Mouse (Mus musculus) forelimb bud, embryonic 11.5 days (tissue): ENCODE data around the gene Acap1.
A peak's percentile ranks its signal among the peaks of the same experiment; 100 is the strongest.

Source experiments
- DNase-seq: peaks from one replicate; pipeline ENCODE4 v3.0.0-alpha.2; 2012; ENCODE audit warnings: low read depth, low spot score

Acap1 gene

DNA sequence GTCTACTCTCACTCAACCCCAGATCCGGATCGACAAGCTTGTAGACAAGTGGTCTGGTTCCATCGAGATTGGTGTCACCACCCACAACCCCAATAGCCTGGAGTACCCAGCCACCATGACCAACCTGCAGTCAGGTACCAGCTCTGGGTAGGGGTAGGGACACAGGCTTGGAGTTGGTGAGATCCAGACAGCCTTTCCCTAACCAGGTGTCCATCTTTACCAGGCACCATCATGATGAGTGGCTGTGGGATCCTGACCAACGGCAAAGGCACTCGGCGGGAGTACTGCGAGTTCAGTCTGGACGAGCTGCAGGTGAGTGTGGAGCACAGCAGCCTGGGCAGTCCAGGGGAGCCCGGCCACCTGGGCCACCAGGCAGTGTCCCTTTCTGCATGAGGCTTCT, 9.0 kb upstream of the Acap1 start:
- no peak for DNase-seq

DNA sequence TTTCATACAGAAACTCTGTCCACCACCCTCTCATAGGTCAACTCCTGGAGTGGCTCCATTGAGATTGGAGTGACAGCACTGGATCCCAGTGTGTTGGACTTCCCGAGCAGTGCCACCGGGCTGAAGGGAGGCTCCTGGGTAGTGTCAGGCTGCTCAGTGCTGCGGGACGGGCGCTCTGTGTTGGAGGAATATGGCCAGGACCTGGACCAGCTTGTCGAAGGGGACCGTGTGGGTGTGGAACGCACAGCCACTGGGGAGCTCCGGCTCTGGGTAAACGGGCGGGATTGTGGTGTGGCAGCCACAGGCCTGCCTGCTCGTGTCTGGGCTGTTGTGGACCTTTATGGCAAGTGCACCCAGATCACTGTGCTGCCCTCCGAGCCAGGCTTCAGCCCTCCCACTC, 7.6 kb upstream of the Acap1 start:
- DNase-seq: no peak

DNA sequence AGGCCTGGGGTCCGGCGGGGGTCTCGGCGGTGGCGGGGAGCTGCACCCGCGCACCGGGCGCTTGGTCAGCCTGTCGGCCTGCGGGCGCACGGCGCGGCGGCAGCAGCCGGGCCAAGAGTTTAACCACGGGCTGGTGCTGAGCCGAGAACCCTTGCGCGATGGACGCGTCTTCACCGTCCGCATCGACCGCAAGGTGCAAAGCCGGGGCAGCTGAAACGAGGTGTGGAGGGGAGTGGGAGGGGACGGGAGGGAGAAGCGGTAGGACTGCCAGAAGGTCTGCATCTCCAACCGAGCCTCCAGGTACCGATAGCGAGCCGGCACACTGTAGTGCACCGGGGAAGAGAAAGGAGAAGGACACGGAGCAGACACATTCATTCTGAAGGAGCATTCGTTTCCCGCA, 6.7 kb upstream of the Acap1 start:
- no peak for DNase-seq

DNA sequence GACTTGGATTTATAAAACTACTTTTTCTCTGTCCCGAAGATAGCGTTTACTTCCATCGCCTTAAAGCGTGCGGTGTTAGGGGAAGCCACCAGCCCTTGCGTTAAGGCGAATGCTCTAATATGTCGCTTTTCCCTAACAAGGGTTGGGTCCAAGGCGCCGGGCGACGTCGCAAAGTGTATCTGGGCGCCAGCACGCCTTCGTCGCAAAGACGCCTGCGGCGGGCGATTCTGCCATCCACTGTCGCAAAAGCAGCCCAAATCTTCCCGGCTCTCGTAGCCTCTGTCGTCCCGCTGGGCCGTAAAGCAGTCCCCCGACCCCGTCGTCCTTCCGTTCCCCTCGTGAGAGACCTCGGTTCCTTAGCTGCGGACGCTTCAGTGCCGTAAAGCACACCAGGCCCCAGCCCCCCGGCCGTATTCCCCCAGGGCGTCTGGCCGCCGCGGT, 6.1 kb upstream of the Acap1 start:
- DNase-seq: peak; percentile 99

DNA sequence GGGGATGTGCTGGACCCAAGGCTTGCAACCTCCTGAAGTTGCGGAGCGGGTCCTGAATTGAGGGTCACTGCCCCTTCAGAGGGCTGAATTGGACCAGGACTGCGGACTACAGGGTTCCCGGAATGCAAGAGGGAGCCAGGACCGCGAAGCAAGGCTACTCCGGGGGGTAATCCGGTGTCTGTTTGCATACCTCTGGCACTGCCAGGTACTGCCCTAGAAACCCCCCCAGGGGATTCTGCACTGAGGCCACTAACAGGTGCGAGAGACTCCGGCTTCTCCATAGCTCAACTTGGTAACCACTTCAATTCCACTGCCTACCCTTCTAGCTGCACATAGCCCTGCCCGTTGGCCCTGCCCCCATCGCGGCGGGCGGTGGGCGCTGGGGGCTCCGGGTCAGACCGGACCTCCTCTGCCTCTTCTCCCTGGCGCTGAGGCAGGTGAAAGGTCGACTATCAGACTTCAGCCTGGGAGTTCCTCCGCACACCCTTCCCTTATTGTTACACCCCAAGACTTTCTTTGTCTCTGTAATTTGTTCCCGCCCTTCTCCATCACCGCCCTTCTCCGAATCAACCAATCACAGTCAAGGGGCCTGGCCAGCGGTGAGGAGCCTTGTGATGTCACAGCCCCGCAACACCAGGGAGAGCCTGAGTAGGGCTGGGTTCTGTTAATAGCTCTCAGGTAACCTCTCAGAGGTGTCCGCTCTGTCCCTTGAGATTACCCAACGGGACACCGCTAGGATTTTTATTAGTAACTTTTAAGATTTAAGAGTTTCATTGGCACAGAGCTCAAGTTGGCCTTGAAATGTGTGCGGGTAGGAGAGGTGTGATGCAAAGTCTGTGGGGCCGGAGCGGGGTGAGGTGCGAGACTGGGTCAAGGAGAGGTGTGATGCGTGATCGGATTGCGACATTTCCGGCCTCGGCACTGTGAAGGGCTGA, 5.4 kb upstream of the Acap1 start, which contains the start of the genes 2810408A11Rik and Neurl4:
Gene 2810408A11Rik (minus strand): TSS at position 517 of the 935 bp plus-strand sequence.
Gene Neurl4 (plus strand): TSS at position 602 of the 935 bp plus-strand sequence.
- DNase-seq: peak; percentile 97

DNA sequence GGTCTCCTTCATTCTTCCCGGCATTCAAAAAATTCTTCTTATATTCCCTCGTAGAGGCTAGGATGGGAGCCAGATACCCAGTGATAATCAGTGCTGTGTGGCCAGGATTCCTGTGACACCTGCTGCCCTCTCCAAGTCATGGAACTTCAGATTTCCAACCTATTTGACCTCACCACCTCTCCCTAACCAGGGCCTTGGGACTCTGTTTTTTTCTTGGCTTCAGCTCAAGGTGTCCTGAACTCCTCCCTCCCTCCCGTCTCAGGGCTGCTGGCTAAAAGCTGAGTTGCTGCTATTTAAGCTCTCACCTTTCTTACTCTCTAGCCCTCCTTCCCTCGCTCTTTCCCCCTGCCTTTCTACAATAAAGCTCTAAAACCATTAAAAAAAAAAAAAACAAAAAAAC, 4.5 kb upstream of the Acap1 start:
- DNase-seq: no peak

DNA sequence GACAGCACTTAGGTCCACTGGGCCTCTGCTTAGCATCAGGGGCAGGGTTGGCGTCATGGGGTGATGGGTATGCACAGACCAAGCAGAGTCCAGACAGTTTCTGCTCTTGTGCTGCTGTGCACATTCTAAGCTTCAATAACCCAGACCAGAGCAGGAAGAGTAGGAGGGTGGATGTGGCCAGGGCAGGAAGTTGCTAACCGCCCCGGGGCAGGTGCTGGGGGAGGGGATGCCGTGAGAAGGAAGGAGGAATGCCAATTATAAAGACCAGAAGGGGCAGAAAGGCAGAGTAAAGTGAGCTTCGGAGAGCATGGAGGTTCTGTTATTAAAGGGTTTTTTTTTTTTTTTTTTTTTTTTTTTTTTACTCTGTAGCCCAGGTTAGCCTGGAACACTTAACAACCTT, 668 bp downstream of the Acap1 start:
- DNase-seq: no peak

DNA sequence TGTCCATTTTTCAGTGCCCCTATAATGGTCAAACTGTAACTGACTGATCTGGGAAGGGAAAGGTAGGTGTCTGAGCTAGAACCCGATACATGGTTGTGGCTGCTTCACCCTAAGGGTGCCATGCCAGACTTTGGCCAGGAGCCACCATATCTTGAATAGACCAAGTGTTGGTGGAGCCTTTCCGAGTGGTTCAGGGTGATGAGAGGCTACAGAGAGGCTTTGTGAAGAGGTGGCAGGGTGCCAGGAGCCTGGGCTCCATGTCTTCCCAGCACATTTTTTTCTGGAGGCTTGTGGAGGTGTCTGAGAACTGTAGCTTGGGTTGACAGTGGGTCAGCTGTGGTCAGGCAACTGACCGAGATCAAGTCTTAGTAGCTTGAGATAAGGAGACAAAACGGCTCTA, 3.9 kb downstream of the Acap1 start:
- no peak for DNase-seq

DNA sequence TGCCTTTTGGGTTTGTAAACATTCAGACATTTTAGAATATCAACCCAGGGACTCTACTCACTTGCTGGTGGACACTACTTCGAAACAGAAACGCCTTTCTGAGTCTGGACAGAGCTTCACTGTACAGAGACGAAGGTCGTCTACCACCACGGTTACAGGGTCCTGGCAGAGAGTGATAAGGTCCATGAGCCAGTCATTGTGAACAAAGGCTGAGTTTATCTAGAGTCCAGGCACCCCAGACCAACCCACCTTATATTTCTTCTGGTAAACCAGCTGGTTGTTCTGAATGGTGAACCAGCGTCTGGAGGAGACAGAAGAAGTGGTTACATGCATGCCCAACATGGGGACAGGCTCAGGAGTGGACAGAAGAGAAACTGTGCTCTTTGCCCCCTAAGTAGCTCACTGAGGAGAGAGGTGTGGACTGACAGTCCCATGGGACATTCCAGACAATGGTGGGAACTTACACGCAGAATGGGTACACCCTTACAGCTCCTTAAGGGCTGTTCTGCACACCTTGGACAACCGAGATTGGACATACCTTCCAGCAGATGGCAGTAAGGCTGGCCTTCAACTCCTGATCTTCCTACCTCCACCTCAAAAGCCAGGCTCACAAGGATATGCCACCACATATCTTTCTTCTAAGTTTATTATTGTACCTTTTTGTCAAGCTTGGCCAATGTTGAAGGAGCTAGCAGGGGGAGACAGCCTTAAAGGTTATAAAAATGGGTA, 8.3 kb downstream of the Acap1 start:
- DNase-seq: no peak

DNA sequence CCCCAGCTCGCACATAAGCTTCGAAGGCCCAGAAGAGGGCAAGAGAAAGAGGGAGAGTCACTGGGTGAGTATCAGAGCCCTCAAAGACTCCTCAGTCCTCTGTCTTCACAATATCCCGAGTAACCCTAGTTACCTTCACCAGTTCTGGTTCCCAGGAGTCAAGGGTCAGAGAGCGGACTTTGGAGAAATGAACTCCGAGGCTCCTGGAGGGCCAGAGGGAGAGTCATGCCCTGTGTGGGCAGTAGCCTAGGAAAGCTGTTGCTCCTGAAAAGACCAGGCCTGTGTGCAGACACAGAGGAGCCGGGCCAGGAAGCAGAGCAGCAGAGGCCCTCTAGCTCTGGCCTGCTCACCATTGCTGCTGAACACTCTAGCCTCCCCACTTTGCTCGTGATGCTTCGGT, 10.7 kb downstream of the Acap1 start:
- DNase-seq: no peak

DNA sequence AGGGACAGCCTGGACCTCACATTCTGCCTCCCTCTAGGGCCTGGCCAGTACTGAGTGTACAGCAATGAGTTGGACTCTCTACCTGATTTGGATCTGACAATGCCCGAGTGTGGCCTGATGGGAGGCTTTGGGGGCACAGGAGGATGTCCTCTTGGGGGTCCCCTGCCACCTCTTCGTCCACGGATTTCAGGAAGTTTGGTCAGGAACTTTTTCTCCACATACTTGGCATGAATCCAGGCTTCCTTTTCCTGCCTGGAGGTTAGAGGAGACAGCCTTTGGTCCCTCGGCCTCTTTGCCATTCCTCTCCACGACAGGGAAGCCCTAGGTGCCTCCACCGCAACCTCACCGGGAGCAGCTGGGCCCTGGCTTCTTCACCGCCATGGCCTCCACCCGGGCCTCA, 11.1 kb downstream of the Acap1 start:
- no peak for DNase-seq

DNA sequence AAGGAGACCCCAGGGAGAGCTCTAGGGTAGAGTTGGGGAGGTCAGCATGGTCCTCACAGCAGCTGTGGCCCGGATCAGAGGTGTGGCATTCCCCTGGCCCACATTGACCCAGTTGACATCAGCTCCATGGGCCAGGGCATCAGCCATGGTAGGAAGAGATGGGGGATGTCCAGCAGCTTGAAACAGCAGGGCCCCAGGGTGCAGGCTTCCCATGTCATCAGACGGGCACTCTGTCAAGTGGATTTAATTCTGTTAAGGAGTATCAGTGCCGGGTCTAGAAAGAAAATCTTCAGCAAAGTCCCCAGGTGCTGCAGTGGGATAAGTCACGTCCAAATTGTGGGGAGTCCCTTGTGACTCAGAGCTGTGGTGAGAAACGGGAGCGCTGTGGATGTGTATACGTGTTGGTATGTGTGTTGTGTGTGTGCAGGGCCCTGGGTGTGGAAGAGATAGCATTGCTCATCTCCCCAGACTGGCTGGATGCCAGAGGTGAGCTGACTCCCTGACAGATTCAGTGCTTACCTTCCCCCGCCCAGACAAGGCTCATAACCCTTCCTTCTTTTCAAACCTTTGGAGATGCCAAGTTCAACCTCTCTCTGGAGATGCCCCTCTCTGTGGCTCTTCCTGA, 11.7 kb downstream of the Acap1 start:
- no peak for DNase-seq

DNA sequence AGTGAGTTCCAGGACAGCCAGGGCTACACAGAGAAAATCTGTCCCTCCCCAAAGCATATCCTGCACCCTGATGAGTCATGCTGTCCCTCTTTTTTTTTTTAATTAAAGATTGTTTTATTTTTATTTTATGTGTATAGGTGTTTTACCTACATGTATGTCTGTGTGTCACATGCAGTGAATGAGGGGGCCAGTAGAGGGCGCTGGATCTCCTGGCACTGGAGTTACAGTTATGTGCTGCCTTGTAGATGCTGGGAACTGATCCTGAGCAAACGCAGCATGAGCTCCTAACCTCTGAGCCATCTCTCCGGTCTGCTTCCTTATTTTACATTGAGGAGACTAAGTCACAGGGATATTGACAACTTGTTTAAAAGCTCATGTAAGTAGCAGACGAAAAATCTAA, 12.3 kb downstream of the Acap1 start:
- no peak for DNase-seq

DNA sequence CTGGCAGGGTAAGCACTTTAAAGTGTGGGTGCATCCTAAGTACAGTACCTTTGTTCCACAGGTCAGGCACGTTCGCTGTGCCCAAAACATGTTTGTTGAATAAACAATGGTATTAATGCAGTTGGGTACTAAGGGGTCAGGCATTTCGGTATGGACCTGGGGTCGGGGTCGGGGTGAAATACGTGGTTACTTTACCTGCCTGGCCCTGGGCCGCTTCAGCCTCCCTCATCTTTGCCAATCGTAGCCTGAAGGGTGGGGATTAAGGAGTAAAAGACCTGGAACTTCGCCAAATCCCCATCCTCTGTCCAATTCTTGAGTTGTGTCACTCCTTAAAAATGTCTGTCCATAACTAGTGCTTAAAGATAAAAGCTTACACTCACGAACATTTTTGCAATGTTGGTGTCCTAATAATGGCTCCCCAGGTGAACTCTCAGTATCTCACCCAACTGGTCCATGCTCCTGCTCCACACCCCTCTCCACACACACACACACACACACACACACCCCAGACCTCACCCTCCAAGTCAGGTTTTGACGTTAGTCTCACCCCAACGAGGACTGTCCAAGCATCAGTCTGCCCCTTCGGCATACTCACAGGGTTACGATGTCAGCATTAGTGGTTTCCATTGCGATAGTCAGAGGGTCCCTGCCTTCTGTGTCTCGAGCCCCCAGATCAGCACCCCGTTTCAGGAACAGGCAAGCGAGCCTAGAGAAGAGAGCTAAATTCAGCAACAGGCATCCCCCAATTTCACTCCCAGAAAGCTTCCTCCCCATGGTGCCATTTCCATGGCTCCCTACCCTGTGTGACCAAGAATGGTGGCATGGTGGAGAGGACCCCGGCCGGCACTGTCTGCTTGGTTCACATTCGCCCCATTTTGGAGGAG, 13.3 kb downstream of the Acap1 start:
- DNase-seq: no peak

DNA sequence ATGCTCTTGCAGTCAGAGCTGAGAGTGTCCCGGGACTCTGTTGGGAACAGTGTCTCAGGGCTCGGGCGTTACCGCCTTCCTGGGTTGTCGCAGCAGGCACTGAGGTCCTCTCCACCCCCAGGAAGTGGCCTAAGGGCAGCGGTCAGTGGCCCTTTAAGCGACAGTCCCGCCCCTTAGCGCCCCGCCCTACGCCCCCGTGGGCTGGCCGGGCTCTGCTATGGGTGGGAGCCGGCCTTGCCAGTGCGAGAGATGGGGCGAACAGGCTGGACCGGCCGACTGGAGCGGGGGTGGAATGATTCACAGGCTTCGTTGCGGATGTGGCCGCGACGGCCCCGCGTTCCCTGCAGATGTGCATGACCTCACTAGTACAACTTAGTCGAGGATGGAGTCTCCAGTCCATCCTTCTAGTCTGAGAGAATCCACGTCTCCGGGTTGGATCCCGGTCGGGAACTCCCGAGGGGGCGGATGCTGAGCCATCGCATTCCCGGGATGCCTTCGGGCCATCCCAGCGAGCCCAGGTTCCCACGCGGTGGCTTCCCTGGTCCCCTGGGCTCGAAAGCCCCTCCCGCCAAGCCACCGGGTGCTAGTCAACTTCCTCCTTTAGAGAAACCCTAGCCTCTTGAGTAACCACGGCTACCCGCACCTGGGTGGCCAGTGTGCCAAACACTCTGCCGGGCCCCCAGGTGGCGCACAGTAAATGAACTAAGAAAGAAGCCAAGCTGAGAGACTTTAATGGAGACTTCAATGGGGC, 14.3 kb downstream of the Acap1 start, which contains the start of gene Kctd11:
Gene Kctd11 (minus strand): TSS at position 554 of the 751 bp plus-strand sequence.
- DNase-seq: peak; percentile 59

DNA sequence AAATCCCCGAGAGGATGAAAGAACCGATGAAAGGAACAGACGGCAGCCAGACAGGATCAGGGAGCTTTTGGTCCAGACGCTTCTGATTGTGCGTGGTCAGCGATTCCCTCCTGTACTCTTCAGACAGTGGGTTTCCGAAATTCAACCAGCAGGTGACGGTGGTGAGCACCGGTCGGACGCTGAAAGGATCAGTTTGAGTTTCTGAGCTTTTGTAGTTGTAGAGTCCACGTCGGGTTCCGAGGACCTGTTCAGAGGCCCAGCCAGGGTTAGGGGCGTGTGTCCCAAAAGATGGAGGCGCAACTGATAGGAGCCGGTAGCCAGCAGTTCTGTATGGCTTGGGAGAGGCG, 14.9 kb downstream of the Acap1 start:
- DNase-seq: peak; percentile 79

DNA sequence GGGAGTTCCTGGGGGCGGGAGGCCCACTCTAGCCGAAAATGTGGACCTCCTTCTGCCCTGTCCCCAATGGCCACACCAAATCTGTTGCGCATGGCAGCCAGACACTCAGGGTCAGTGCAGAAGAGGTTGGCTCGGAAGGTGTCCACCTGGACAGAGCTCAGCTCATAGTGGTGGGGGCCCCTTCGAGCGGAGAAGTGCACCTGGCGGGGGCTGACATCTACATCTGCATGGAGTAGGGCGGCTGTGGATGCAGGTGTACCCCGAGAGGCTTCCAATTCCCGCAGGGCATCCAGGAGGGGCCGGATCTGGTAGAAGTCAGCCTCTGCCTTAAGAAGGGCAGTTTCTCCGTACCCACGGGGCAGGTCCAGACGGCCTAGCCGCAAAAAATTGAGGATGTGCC, 15.6 kb downstream of the Acap1 start:
- DNase-seq: no peak

DNA sequence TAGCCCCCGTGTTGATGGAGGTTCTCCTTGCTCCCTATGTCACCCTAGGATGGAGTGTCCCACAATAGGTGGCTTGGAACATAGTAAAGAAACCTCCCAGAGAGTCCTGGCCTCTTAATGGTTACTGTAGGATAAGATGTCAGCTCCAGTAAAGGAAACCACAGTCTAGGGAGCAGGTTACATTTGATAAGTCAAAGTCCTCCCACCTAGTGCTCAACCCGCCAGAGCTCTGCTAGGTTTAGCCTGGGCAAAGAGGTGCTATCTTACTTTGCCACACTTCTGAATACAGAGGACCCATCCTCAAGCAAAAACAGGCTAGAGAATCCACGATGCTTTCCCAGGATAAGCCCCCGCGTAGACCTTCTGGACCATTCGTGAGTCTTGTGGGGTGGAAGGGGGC, 16.4 kb downstream of the Acap1 start:
- DNase-seq: no peak

DNA sequence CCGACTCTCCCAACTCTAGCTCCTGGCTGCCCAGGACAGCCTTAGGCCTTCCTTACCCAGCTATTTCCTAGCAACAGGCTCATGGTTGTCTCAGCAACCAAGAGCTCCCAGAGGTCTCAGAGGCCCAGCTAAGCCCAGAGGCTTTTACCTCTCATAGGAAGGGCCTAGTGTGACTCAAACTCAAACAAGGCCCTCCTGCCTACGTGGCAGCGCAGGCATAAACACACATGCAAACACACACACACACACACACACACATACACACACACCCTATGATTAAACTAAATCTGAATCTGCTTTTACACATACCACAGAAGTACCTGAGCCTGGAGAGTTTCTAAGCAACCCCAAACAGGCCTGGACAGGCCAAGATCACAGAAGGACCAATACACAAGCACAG, 16.9 kb downstream of the Acap1 start:
- no peak for DNase-seq

DNA sequence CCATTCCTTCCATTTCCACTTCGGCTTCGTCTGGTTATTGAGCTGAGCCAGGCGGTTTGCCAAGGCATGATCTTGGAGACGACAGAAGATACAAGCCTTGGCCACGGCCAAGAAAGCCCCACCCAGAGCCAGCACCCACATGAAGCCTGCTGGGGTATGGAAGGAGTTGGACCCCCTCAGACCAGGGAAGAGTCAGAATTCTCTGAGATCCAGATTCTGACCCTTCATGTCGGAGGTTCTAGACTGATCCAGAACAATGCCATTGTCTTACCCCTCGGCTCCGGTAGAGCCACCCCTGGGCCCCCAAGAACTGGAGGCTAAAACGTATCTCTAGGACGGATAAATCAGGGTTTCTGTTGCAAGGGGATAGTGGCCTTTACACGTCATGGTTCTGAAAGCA, 17.5 kb downstream of the Acap1 start, which contains the start of gene Tmem95:
Gene Tmem95 (minus strand): TSS at position 141 of the 400 bp plus-strand sequence.
- no peak for DNase-seq
